In the genomic region with DNA sequence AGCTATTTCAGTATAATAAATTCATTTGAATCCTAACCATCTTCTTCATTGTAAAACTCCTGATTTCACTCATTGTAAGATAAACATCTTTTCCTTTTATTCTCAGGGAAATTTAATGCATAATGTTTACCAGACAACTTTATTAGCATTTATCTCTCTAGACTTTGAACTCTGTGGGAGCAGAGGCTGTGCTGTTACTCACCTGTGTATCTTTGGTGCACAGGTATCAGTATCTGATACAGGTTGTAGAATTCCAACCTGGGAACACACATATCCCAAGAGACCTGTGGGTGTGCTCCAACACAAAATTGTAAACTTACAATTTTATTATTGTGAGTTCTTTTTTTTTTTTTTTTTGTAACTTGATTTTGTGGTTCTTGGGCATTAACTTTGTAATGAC, we compare ENCODE assay signal across 22 mouse cellular contexts. TPM values are rescaled to one million over a fixed set of nuclear protein-coding genes. Genes with fewer than 3 reads are reported as not detected.
DNase-seq lines count a peak whose midpoint lies in the region; ATAC-seq and TF ChIP-seq lines count a peak whose summit lies in the region.
"Had no signal": no experiment of that assay in that cellular context is flagged by ENCODE, and none has a peak within 500 bp of the region (broad histone marks: within the 10 kb centered on the region; RNA-seq: fewer than 3 reads in every experiment).

No protein-coding gene starts in this region.

- H3K9ac ChIP-seq in intestine, embryonic 15.5 days = no peak overlapping the region
- no peak overlapping the region for H3K9ac ChIP-seq in intestine, embryonic 16.5 days (ENCODE audit: low read depth, low read length)
- no peak overlapping the region for H3K9ac ChIP-seq in intestine, postnatal 0 days (ENCODE audit: low read depth, low read length)
- no peak overlapping the region for H3K9ac ChIP-seq in neural tube, embryonic 15.5 days (replicated peaks)

- H3K9me3 ChIP-seq in intestine, embryonic 15.5 days = no peaks in the 10 kb centered on the region
- H3K9me3 ChIP-seq in intestine, embryonic 16.5 days (ENCODE audit: control insufficient read depth, low read length) = no peaks in the 10 kb centered on the region
- no peaks in the 10 kb centered on the region for H3K9me3 ChIP-seq in intestine, postnatal 0 days (ENCODE audit: control insufficient read depth)
- no peaks in the 10 kb centered on the region for H3K9me3 ChIP-seq in neural tube, embryonic 15.5 days (replicated peaks)

- no peak overlapping the region for H3K4me3 ChIP-seq in intestine, embryonic 15.5 days (replicated peaks)
- no peak overlapping the region for H3K4me3 ChIP-seq in intestine, embryonic 16.5 days (ENCODE audit: low read length)
- H3K4me3 ChIP-seq in intestine, postnatal 0 days (ENCODE audit: low read depth, low read length) = no peak overlapping the region
- no peak overlapping the region for H3K4me3 ChIP-seq in neural tube, embryonic 15.5 days (replicated peaks)

- H3K4me2 ChIP-seq in intestine, embryonic 15.5 days (replicated peaks) = no peak overlapping the region
- H3K4me2 ChIP-seq in intestine, embryonic 16.5 days (ENCODE audit: low read depth, low read length) = no peak overlapping the region
- no peak overlapping the region for H3K4me2 ChIP-seq in intestine, postnatal 0 days (replicated peaks; ENCODE audit: low read depth)
- no peak overlapping the region for H3K4me2 ChIP-seq in neural tube, embryonic 15.5 days

- DNase-seq in left cerebral cortex, adult 18-20 months (ENCODE audit: low spot score in 2 of 2) = no peak
- DNase-seq: adrenal gland, adult 2 months; adrenal gland, adult 8-10 months; adrenal gland, postnatal 10 days; adrenal gland, postnatal 14 days; adrenal gland, postnatal 25 days; adrenal gland, postnatal 36 days; B cell, adult 2 months; cerebellum, adult 11 months; cerebellum, adult 11-12 months; cerebellum, adult 18-20 months had no signal

- no peaks in the 10 kb centered on the region for H3K36me3 ChIP-seq in intestine, embryonic 15.5 days
- no peaks in the 10 kb centered on the region for H3K36me3 ChIP-seq in intestine, embryonic 16.5 days (ENCODE audit: control insufficient read depth, insufficient read depth, low read length)
- H3K36me3 ChIP-seq in intestine, postnatal 0 days (ENCODE audit: control insufficient read depth, insufficient read depth) = no peaks in the 10 kb centered on the region
- no peaks in the 10 kb centered on the region for H3K36me3 ChIP-seq in neural tube, embryonic 15.5 days
- H3K36me3 ChIP-seq: G1E had no signal

- TF ChIP-seq CTCF in intestine, postnatal 0 days (IDR thresholded peaks at IDR 0.05; ENCODE audit: low read depth) = no peak

- no peaks in the 10 kb centered on the region for H3K27me3 ChIP-seq in intestine, embryonic 15.5 days (replicated peaks)
- H3K27me3 ChIP-seq in intestine, embryonic 16.5 days (replicated peaks; ENCODE audit: control insufficient read depth, insufficient read depth, low read length) = no peaks in the 10 kb centered on the region
- H3K27me3 ChIP-seq in intestine, postnatal 0 days (replicated peaks; ENCODE audit: control insufficient read depth, insufficient read depth, low read length) = no peaks in the 10 kb centered on the region
- no peaks in the 10 kb centered on the region for H3K27me3 ChIP-seq in neural tube, embryonic 15.5 days (replicated peaks)
- H3K27me3 ChIP-seq: CH12.LX, Patski had no signal

- no peaks in the 10 kb centered on the region; the same call in 1 of the 2 replicates for H3K4me1 ChIP-seq in intestine, embryonic 15.5 days (replicated peaks)
- H3K4me1 ChIP-seq in intestine, embryonic 16.5 days (ENCODE audit: control insufficient read depth, insufficient read depth, low read length) = peaks cover 10% of the 10 kb centered on the region
- H3K4me1 ChIP-seq in intestine, postnatal 0 days (replicated peaks; ENCODE audit: control insufficient read depth, insufficient read depth, low read length) = peaks cover 14% of the 10 kb centered on the region; the same call in 1 of the 2 replicates
- H3K4me1 ChIP-seq in neural tube, embryonic 15.5 days = peaks cover 5% of the 10 kb centered on the region; the same call in 1 of the 2 replicates

- peak; percentile 62 for ATAC-seq in intestine, embryonic 15.5 days
- peak; percentile 75 for ATAC-seq in intestine, embryonic 16.5 days
- ATAC-seq in intestine, postnatal 0 days = peak; percentile 70
- no peak for ATAC-seq in neural tube, embryonic 15.5 days (ENCODE audit: low FRiP score)
- no peak for ATAC-seq in megakaryocyte, adult 5-6 weeks (ENCODE audit: poor library complexity, severe bottlenecking)
- ATAC-seq: activated CD4-positive, CD25-positive, alpha-beta regulatory T cell, adult 4 months; CD4-positive, CD25-positive, alpha-beta regulatory T cell, adult 4 months; Patski had no signal

- no peak overlapping the region for H3K27ac ChIP-seq in intestine, embryonic 15.5 days
- H3K27ac ChIP-seq in intestine, embryonic 16.5 days (ENCODE audit: low read length) = peak overlapping the region; percentile 50; the same call in 1 of the 2 replicates
- H3K27ac ChIP-seq in intestine, postnatal 0 days (ENCODE audit: low read depth, low read length) = no peak overlapping the region
- no peak overlapping the region for H3K27ac ChIP-seq in neural tube, embryonic 15.5 days (replicated peaks)

RNA-seq across cellular contexts. Expression of a gene that starts 50.7 kb away (rescaled TPM):
- polyA plus RNA-seq in intestine, embryonic 15.5 days (2015; fragmentation: Nextera tagmentation; extraction: Ambion mirVana) = 4.7 and 5.5 TPM in 2 replicates
- polyA plus RNA-seq in intestine, embryonic 16.5 days (2015; fragmentation: Nextera tagmentation; extraction: Ambion mirVana) = 4.5 and 4.6 TPM in 2 replicates
- 7.3 and 9.0 TPM in 2 replicates for polyA plus RNA-seq in intestine, postnatal 0 days (2015; fragmentation: Nextera tagmentation; extraction: Ambion mirVana)
- 10 to 100 TPM; 58.9 to 65.5 TPM for total RNA-seq in left cerebral cortex, adult 18-20 months (2021)
- polyA plus RNA-seq in neural tube, embryonic 15.5 days (2015; fragmentation: Nextera tagmentation; extraction: Ambion mirVana) = 0.56 and 1.1 TPM in 2 replicates
- 1.7 and 2.8 TPM in 2 replicates for total RNA-seq in megakaryocyte, adult 5-6 weeks (2015)
- total RNA-seq in megakaryocyte, adult 5-6 weeks (2017) = 0.44 and 1.1 TPM in 2 replicates
- total RNA-seq: MEL had no signal
- polyA plus RNA-seq: G1E had no signal

Comparison
In these comparisons a context has a peak if more than half of its experiments do, and no peak if none do; other contexts are left out.
1. ATAC-seq: peak in intestine, embryonic 15.5 days (single experiment), intestine, embryonic 16.5 days (single experiment) and intestine, postnatal 0 days (single experiment); none in neural tube, embryonic 15.5 days (single experiment) and megakaryocyte, adult 5-6 weeks (single experiment).